Mouse (Mus musculus): ENCODE data around the gene Ssb. TPM values are rescaled to one million over a fixed set of nuclear protein-coding genes. Genes with fewer than 3 reads are reported as not detected.

Gene Ssb
- total RNA-seq (2014; rRNA removed): 130 and 152 TPM in 2 replicates
- 287 and 316 TPM in 2 replicates for polyA plus RNA-seq (2015; fragmentation: Nextera tagmentation; extraction: Ambion mirVana)

DNA sequence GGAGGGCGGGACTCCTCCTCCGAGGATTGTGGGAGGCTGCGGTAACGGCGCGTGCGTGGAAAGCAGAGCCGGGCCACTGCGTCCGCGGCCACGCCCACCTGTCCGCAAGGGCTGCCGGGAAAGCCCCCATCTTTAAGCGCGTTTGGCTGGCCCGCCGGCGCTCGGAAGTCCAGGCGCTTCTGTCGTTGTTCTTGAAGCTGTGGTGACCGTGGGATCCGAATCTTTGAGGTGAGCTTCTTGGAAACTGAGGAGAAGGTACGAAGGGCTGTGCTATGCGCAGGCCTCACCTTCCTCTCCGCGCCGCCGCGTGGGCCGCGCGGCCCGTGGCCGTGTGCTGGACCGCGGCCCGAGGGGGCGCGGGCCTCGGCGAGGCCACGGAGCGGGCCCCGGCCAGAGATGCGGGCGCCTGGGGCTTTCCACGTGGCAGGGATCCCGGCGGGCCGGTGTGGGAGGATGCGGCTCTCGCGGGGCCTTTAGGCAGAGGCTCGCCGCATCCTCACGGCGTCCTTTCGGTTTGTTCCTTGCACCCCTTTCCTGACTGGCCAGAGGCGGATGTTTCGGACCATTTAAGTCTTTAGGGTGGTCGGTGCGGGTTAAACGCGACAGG lies at the start of gene Ssb:
Ssb (plus strand) TSS at position 78 of the 607 bp plus-strand sequence.
- Histone ChIP-seq H3K9ac (peak within 1 kb of the TSS; percentile 96), H3K9me3 (ENCODE audit: low read length) (no peaks in the 10 kb centered on the region), H3K27ac (ENCODE audit: low read depth, low read length) (peak within 1 kb of the TSS; percentile 91), H3K27me3 (ENCODE audit: insufficient read depth, low read length) (no peaks in the 10 kb centered on the region), H3K36me3 (ENCODE audit: insufficient read depth) (no peaks in the 10 kb centered on the region), H3K4me2 (ENCODE audit: low read depth) (peak within 1 kb of the TSS; percentile 60), H3K4me1 (ENCODE audit: insufficient read depth) (0 out of 2 replicates have a peak, but pooled peaks cover 7% of the 10 kb centered on the region), H3K4me3 (ENCODE audit: low read depth, low read length) (peak within 1 kb of the TSS; percentile 100)
- 3% methylated on average over 57 of the region's 66 CpGs for WGBS
- DNase-seq (peak; percentile 95), ATAC-seq (peak; percentile 99)
- TF ChIP-seq CTCF (IDR thresholded peaks at IDR 0.05; ENCODE audit: low read depth): no peak

DNA sequence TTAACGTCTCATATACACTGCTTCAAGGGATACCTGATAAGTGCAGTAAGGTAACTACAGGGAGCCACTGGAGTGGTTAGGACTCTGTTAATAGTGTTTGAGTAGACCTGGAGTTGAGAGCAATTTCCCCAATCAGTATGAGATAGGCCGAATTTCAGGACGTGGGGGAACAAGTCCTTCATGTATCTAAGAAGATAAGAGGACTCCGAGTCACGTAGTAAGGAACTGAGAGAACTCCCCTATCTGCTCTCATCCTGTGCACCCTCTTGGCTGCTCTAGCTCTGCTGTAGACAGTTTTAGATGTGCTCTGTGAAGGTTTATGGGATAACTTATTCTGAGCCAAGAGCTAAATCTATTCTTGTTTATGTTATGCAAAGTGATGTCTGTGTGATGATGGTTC lies 44.8 kb upstream of the Ssb start:
- TF ChIP-seq CTCF (IDR thresholded peaks at IDR 0.05; ENCODE audit: low read depth): no peak
- Histone ChIP-seq H3K9ac (no peak overlapping the region), H3K36me3 (ENCODE audit: insufficient read depth) (no peaks in the 10 kb centered on the region), H3K27me3 (ENCODE audit: insufficient read depth, low read length) (no peaks in the 10 kb centered on the region), H3K4me1 (ENCODE audit: insufficient read depth) (peaks cover 1% of the 10 kb centered on the region; the same call in 1 of the 2 replicates), H3K27ac (ENCODE audit: low read depth, low read length) (no peak overlapping the region), H3K4me2 (ENCODE audit: low read depth) (no peak overlapping the region), H3K4me3 (ENCODE audit: low read depth, low read length) (no peak overlapping the region), H3K9me3 (ENCODE audit: low read length) (no peaks in the 10 kb centered on the region)
- no peak; the same call in 1 of the 2 replicates for ATAC-seq
- WGBS: 85% methylated on average over 5 of the region's 5 CpGs
- no peak for DNase-seq

DNA sequence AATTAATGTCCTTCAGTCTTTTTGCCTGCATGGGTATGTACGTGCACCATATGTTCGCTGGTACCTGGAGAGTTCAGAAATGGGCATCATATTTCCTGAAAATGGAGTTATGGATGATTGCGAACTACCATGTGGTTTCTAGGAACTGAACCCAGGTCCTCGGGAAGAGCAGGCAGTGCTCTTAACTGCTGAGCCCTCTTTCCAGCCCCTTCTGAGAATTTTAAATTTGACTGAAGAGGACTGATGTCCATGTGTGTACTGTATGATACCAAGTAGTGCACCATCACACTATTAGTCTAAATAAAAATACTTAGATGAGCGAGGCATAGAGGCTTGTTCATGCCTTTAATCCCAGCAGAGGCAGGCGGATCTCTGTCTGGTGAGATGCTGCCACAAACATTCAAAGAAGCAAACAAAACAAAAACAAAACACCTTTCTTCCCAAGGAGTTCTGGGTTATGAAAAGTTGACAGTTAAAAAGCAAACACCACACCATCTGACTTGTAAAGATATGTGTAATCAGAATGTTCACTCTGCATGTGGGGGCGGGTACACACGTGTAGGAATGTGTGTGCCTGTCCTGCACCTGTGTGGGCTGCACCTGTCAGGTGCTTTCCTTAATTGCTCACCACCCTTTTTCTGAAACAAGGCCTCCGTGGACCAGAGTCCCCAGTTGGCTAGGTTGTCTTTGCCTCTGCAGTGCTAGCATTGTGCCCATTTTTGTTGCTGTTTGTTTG lies 42.8 kb upstream of the Ssb start:
- WGBS: 86% methylated on average over 9 of the region's 9 CpGs
- no peak for TF ChIP-seq CTCF (IDR thresholded peaks at IDR 0.05; ENCODE audit: low read depth)
- Histone ChIP-seq H3K9me3 (ENCODE audit: low read length) (no peaks in the 10 kb centered on the region), H3K9ac (no peak overlapping the region), H3K36me3 (ENCODE audit: insufficient read depth) (no peaks in the 10 kb centered on the region), H3K27me3 (ENCODE audit: insufficient read depth, low read length) (no peaks in the 10 kb centered on the region), H3K4me1 (ENCODE audit: insufficient read depth) (peaks cover 8% of the 10 kb centered on the region; the same call in 1 of the 2 replicates), H3K4me3 (ENCODE audit: low read depth, low read length) (no peak overlapping the region), H3K4me2 (ENCODE audit: low read depth) (no peak overlapping the region), H3K27ac (ENCODE audit: low read depth, low read length) (no peak overlapping the region)
- DNase-seq (no peak), ATAC-seq (no peak)

DNA sequence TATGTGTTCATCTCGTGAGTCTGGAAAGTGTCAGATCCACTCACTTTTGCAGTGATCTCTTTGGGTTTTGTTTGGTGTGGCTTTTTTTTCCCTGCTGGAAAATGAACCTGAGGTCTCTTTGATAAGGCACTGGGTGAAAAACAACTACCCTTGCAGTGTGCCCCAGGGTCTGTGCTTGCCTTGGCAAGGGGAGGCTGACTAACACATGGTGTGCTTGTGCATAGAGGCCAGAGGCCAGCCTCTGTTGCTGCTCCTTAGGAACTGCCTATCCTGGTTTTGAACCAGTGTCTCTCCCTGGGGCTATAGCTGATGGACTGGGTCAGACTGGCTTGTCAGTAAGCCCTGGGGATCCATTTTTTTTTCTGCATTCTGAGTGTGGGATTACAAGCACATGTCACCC lies 41.2 kb upstream of the Ssb start:
- Histone ChIP-seq H3K4me1 (ENCODE audit: insufficient read depth) (peaks cover 24% of the 10 kb centered on the region), H3K36me3 (ENCODE audit: insufficient read depth) (0 out of 2 replicates have a peak, but pooled peaks cover 7% of the 10 kb centered on the region), H3K4me2 (ENCODE audit: low read depth) (no peak overlapping the region), H3K9me3 (ENCODE audit: low read length) (no peaks in the 10 kb centered on the region), H3K27ac (ENCODE audit: low read depth, low read length) (no peak overlapping the region), H3K9ac (no peak overlapping the region), H3K27me3 (ENCODE audit: insufficient read depth, low read length) (no peaks in the 10 kb centered on the region), H3K4me3 (ENCODE audit: low read depth, low read length) (no peak overlapping the region)
- no peak for ATAC-seq
- DNase-seq: no peak
- WGBS: 61% methylated on average over 1 of the region's 1 CpGs
- TF ChIP-seq CTCF (IDR thresholded peaks at IDR 0.05; ENCODE audit: low read depth): no peak

DNA sequence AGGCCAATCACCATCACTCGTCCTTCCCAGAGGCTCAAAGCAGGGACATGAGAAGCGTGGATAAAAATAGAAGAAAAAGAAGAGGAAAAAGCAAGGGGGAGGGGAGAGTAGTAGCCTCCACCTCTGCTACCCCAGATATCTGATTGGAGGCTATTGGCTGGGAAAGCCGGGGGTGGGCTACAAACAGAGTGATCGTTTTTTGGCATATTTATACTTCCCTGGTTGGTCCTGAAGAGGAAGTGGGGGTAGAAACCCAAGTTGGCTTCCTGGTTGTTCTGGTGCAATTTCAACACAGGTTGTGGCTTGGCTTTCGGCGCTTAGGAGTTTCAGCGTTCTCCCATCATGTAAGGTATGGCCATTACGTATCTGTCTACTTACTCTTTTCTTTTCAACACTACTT lies 39.7 kb upstream of the Ssb start, which contains the start of gene Klhl23:
Klhl23 (plus strand) TSS at position 234 of the 400 bp plus-strand sequence.
- Histone ChIP-seq H3K4me3 (ENCODE audit: low read depth, low read length) (peak within 1 kb of the TSS; percentile 89), H3K36me3 (ENCODE audit: insufficient read depth) (0 out of 2 replicates have a peak, but pooled peaks cover 7% of the 10 kb centered on the region), H3K27me3 (ENCODE audit: insufficient read depth, low read length) (no peaks in the 10 kb centered on the region), H3K27ac (ENCODE audit: low read depth, low read length) (peak within 1 kb of the TSS; percentile 98), H3K4me1 (ENCODE audit: insufficient read depth) (peaks cover 33% of the 10 kb centered on the region), H3K9me3 (ENCODE audit: low read length) (no peaks in the 10 kb centered on the region), H3K4me2 (ENCODE audit: low read depth) (peak within 1 kb of the TSS; percentile 67), H3K9ac (peak within 1 kb of the TSS; percentile 95)
- 19% methylated on average over 8 of the region's 8 CpGs for WGBS
- no peak for ATAC-seq
- TF ChIP-seq CTCF (IDR thresholded peaks at IDR 0.05; ENCODE audit: low read depth): no peak
- DNase-seq: no peak

DNA sequence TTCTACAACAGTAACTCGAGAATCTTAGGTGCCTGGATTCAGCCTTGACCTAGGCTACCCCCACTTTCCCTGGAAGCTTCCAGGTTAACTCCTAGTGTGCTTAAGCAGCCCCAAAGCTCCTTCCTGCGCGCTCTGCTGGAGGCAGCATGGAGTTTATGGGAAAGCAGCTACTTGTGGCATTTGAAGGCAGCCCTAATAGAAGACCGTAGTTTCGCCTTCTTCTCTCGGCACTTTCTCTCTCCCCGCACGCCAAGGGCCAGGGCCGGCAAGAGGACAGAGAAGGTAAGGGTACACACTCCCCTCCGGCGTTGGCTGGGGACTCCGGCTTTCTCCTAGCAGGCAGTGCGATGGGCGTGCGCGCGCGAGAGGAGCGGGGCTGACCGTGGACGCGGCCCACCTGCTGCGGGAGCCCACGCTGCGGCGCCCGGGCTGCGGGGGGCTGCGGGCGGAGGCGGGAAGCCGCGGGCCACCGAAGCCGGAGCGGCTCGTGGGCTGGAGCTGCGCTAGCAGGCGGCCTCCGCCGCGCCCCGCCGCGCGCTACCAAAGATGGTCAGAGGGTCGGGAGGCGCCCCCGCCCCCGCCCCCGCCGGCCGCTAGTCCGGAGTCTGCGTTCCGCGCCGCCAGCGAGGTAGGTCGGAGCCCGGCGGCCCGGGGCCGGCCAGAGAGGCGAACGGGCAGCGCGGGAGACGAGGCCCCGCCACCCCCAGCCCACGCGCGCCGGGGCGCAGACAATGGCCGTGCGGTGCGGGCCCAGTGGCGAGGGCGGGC lies 38.8 kb upstream of the Ssb start:
- H3K4me2 ChIP-seq (ENCODE audit: low read depth): peak overlapping the region; percentile 67
- peak overlapping the region; percentile 95 for H3K9ac ChIP-seq
- no peaks in the 10 kb centered on the region for H3K27me3 ChIP-seq (ENCODE audit: insufficient read depth, low read length)
- peak; percentile 81 for ATAC-seq
- H3K4me3 ChIP-seq (ENCODE audit: low read depth, low read length): peak overlapping the region; percentile 89
- under 1% methylated on average over 50 of the region's 80 CpGs for WGBS
- DNase-seq: peak; percentile 75
- H3K4me1 ChIP-seq (ENCODE audit: insufficient read depth): peaks cover 33% of the 10 kb centered on the region
- peak overlapping the region; percentile 98 for H3K27ac ChIP-seq (ENCODE audit: low read depth, low read length)
- H3K9me3 ChIP-seq (ENCODE audit: low read length): no peaks in the 10 kb centered on the region
- H3K36me3 ChIP-seq (ENCODE audit: insufficient read depth): 0 out of 2 replicates have a peak, but pooled peaks cover 7% of the 10 kb centered on the region
- TF ChIP-seq CTCF (IDR thresholded peaks at IDR 0.05; ENCODE audit: low read depth): peak; percentile 54

All from forebrain, postnatal 0 days (tissue).